Mouse (Mus musculus): Measurements from ENCODE around the gene Gstz1.

GRCm38 (mm10) chr12:87158099-87158498 is 11.1 kb downstream of the Gstz1 start:
- TF ChIP-seq TAL1 (conservative IDR thresholded peaks at IDR 0.05; ENCODE audit: low read depth, low read length) (no peak), CTCF (IDR thresholded peaks at IDR 0.05; ENCODE audit: low read depth, low read length) (no peak), GATA1 (IDR thresholded peaks at IDR 0.05; ENCODE audit: borderline replicate concordance, low read length) (no peak), POLR2AphosphoS5 (IDR thresholded peaks at IDR 0.05; ENCODE audit: insufficient replicate concordance, low read depth, low read length) (no peak), GATA2 (IDR thresholded peaks at IDR 0.05; ENCODE audit: borderline replicate concordance, low read depth, low read length) (no peak)

Data from G1E (cell line).